Mouse (Mus musculus): ENCODE results near the gene Gm28171. TPM values are rescaled to one million over a fixed set of nuclear protein-coding genes. Genes with fewer than 3 reads are reported as not detected.
"Not testable (repeated sequence)": the region's sequence is repeated elsewhere in the genome, so short reads cannot be mapped to it uniquely, and the experiment has no call there.

The Gm28171 gene
- not detected for total RNA-seq (2021)
- long read RNA-seq, experiment 1, result 0 reads
- long read RNA-seq, experiment 2, result 0 reads

GRCm38 (mm10) chrY:5793095-5793494 is at the start of gene Gm28171:
Gene Gm28171 (plus strand): TSS chrY:5793395.
- intact Hi-C loops (cut with DNase I; ENCODE audit: low total_unique reads); DNase-seq: not testable (repeated sequence)

Other genes with a start within 250 kb of the Gm28171 start
- gene Gm21854, start 136.4 kb upstream of the Gm28171 start, total RNA-seq (2021), result not detected
- not detected for gene Gm20914, start 67.4 kb upstream of the Gm28171 start, total RNA-seq (2021)
- not detected for gene Gm21778, start 149.1 kb downstream of the Gm28171 start, total RNA-seq (2021)